Mouse (Mus musculus) intestine, embryonic 16.5 days (tissue): ENCODE data around the gene Atf6. TPM values are rescaled to one million over a fixed set of nuclear protein-coding genes. Genes with fewer than 3 reads are reported as not detected.

Source experiments
- ATAC-seq: fragments of 200-750 bp; cut with Nextera tagmentation; 2 replicates; pipeline ENCODE4 v1.8.0; 2017; ENCODE audit warnings: moderate TSS enrichment, moderate library complexity
- H3K27ac ChIP-seq: fragments of 300-500 bp; sonication (generic); 2 replicates; pipeline ENCODE4 v1.5.1; 2014; ENCODE audit warnings: mild to moderate bottlenecking, low read length
- H3K27me3 ChIP-seq: fragments of 300-500 bp; sonication (generic); replicated peaks from 2 replicates; pipeline ENCODE4 v1.6.1; 2014; ENCODE audit warnings: low read length, control low read depth, mixed read lengths; ENCODE audit not compliant: control insufficient read depth, insufficient read depth
- H3K36me3 ChIP-seq: fragments of 300-500 bp; sonication (generic); 2 replicates; pipeline ENCODE4 v1.6.1; 2014; ENCODE audit warnings: low read length, control low read depth; ENCODE audit not compliant: control insufficient read depth, insufficient read depth
- H3K4me1 ChIP-seq: fragments of 300-500 bp; sonication (generic); 2 replicates; pipeline ENCODE4 v1.6.1; 2014; ENCODE audit warnings: low read length, control low read depth, mixed read lengths; ENCODE audit not compliant: control insufficient read depth, insufficient read depth
- H3K4me2 ChIP-seq: fragments of 300-500 bp; sonication (generic); 2 replicates; pipeline ENCODE4 v1.6.1; 2014; ENCODE audit warnings: low read depth, low read length, control low read depth
- H3K4me3 ChIP-seq: fragments of 300-500 bp; sonication (generic); 2 replicates; pipeline ENCODE4 v1.5.1; 2014; ENCODE audit warnings: mild to moderate bottlenecking, low read length
- H3K9ac ChIP-seq: fragments of 300-500 bp; sonication (generic); 2 replicates; pipeline ENCODE4 v1.6.1; 2014; ENCODE audit warnings: low read depth, low read length
- H3K9me3 ChIP-seq: fragments of 300-500 bp; sonication (generic); 2 replicates; pipeline ENCODE4 v1.6.1; 2016; ENCODE audit warnings: low read length, control low read depth; ENCODE audit not compliant: control insufficient read depth
- WGBS: fragments of 180-500 bp; shearing (Covaris S2); extraction: QIAGEN DNeasy Blood & Tissue Kit; methylation state at CpG from one replicate; pipeline ENCODE4 v1.1.7; 2014; 5-methylcytosine and 5-hydroxymethylcytosine counted together
- polyA plus RNA-seq: library from polyadenylated mRNA; unstranded; fragments of >200 nt; fragmentation: Nextera tagmentation; extraction: Ambion mirVana; gene quantifications from 2 replicates; pipeline ENCODE4 v1.2.1, GENCODE M21; 2015

The Atf6 gene
- polyA plus RNA-seq, 1 experiment from 2014 or later, result 8.0 TPM

DNA sequence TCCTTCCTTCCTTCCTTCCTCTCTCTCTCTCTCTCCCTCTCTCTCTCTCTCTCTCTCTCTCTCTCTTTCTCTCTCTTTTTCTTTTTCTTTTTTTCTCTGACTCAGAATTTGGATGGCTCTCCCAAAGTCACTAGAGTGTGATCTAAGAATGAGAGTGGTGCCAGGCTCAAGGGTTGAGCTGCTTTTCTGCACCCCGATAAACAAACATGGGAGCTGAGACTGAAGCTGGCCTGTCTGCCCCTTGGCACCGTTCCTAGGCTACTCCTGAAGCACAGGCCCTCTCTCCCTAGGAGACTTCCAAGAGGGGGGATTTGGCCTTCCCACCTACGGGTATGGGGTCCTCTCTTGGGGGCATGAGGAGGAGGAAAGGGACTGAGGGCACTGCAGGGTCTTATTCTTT lies 168.8 kb downstream of the Atf6 start:
- Histone ChIP-seq H3K27me3 (no peaks in the 10 kb centered on the region), H3K4me3 (no peak overlapping the region), H3K9ac (no peak overlapping the region), H3K4me2 (no peak overlapping the region), H3K27ac (no peak overlapping the region), H3K4me1 (0 out of 2 replicates have a peak, but pooled peaks cover 2% of the 10 kb centered on the region), H3K9me3 (no peaks in the 10 kb centered on the region), H3K36me3 (no peaks in the 10 kb centered on the region)
- ATAC-seq, result no peak
- WGBS, result 78% methylated on average over 3 of the region's 3 CpGs

GRCm38 (mm10) chr1:170697771-170698356 lies 169.7 kb downstream of the Atf6 start:
- Histone ChIP-seq H3K4me2 (no peak overlapping the region), H3K9me3 (no peaks in the 10 kb centered on the region), H3K36me3 (no peaks in the 10 kb centered on the region), H3K9ac (no peak overlapping the region), H3K4me3 (no peak overlapping the region), H3K27me3 (no peaks in the 10 kb centered on the region), H3K27ac (no peak overlapping the region), H3K4me1 (0 out of 2 replicates have a peak, but pooled peaks cover 2% of the 10 kb centered on the region)
- WGBS, result 79% methylated on average over 7 of the region's 7 CpGs
- no peak for ATAC-seq

GRCm38 (mm10) chr1:170696996-170697395 lies 170.6 kb downstream of the Atf6 start:
- Histone ChIP-seq H3K4me2 (no peak overlapping the region), H3K4me1 (0 out of 2 replicates have a peak, but pooled peaks cover 2% of the 10 kb centered on the region), H3K4me3 (no peak overlapping the region), H3K27ac (no peak overlapping the region), H3K9ac (no peak overlapping the region), H3K36me3 (no peaks in the 10 kb centered on the region), H3K9me3 (no peaks in the 10 kb centered on the region), H3K27me3 (no peaks in the 10 kb centered on the region)
- 90% methylated on average over 8 of the region's 8 CpGs for WGBS
- no peak for ATAC-seq

DNA sequence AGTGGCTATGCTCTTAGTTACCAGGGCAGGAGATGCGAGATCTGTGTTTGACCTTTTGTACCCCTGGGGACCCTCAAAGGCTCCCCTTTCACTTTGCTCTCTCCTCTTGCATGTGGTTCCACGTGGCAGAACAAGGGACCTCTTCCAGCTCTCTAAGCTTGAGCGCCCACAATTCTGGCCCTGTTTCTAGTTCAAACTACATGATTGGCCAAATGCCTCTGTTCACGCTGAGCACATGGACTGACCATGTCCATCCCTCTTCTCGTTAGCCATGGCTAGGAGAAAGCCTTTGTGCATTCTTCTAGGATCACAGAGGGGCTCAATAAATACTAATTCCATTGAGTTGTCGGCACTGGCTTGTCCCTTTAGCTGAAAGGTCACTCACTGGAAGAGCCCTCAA lies 172.2 kb downstream of the Atf6 start:
- no peak overlapping the region for H3K9ac ChIP-seq
- no peaks in the 10 kb centered on the region for H3K9me3 ChIP-seq
- no peak overlapping the region for H3K4me3 ChIP-seq
- no peaks in the 10 kb centered on the region for H3K27me3 ChIP-seq
- ATAC-seq, result no peak
- no peaks in the 10 kb centered on the region for H3K36me3 ChIP-seq
- no peak overlapping the region for H3K4me2 ChIP-seq
- no peak overlapping the region for H3K27ac ChIP-seq
- 0 out of 2 replicates have a peak, but pooled peaks cover 2% of the 10 kb centered on the region for H3K4me1 ChIP-seq
- 70% methylated on average over 6 of the region's 6 CpGs for WGBS

DNA sequence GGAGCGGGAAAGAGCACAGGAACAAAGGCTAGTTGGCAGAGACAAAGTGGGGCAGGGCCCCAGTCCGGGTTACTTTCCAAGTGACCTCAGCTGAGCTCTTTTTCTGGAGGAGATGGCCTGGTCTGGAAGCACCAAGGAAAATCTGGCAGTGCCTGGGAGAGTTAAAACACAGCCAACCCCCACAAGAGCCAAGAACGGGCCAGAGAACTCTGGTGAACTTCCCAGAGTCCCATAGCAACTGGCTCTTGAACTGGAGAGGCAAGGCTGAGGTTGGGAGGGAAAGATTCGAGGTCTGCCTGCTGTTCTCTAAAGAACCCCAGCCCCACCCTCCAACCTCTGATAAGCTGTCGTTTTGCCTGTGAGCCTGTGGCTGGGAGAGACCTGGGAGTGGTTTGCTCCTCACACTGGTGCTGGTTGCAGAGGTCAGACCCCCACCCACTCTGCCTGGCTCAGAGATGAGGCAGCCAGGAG lies 172.7 kb downstream of the Atf6 start:
- H3K9me3 ChIP-seq, result no peaks in the 10 kb centered on the region
- H3K36me3 ChIP-seq, result no peaks in the 10 kb centered on the region
- H3K4me3 ChIP-seq, result no peak overlapping the region
- H3K27ac ChIP-seq, result no peak overlapping the region
- no peaks in the 10 kb centered on the region for H3K27me3 ChIP-seq
- H3K4me2 ChIP-seq, result no peak overlapping the region
- 0 out of 2 replicates have a peak, but pooled peaks cover 2% of the 10 kb centered on the region for H3K4me1 ChIP-seq
- WGBS, result 43% methylated on average over 5 of the region's 5 CpGs
- ATAC-seq, result peak; percentile 71
- H3K9ac ChIP-seq, result no peak overlapping the region

DNA sequence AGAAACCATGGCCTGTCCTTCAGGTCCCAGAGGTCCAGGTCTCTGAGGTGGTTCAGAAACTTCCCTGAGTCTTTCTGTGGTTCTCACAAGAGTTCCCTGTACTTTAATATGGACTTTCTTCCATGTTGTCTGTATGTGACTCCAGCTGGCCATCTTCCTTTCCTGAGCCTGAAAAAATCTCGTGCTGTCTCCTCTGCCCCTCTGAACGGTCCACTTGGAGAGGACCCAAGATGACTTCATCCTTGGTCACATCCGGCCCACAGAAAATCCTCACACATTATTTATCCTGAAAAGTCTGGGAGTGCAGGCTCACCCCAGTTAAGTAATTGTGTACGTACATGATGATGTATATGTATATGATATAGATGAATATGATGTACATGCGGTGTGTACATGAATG lies 176.3 kb downstream of the Atf6 start:
- no peak; the same call in 1 of the 2 replicates for ATAC-seq
- H3K36me3 ChIP-seq, result no peaks in the 10 kb centered on the region
- H3K9ac ChIP-seq, result no peak overlapping the region
- 77% methylated on average over 5 of the region's 5 CpGs for WGBS
- H3K27me3 ChIP-seq, result no peaks in the 10 kb centered on the region
- H3K4me2 ChIP-seq, result no peak overlapping the region
- 0 out of 2 replicates have a peak, but pooled peaks cover 2% of the 10 kb centered on the region for H3K4me1 ChIP-seq
- H3K9me3 ChIP-seq, result no peaks in the 10 kb centered on the region
- no peak overlapping the region for H3K27ac ChIP-seq
- no peak overlapping the region for H3K4me3 ChIP-seq

GRCm38 (mm10) chr1:170689773-170690172 lies 177.8 kb downstream of the Atf6 start:
- H3K4me2 ChIP-seq, result no peak overlapping the region
- no peaks in the 10 kb centered on the region for H3K36me3 ChIP-seq
- H3K4me3 ChIP-seq, result no peak overlapping the region
- ATAC-seq, result no peak
- no peak overlapping the region for H3K9ac ChIP-seq
- 0 out of 2 replicates have a peak, but pooled peaks cover 1% of the 10 kb centered on the region for H3K4me1 ChIP-seq
- H3K27ac ChIP-seq, result no peak overlapping the region
- 88% methylated on average over 8 of the region's 8 CpGs for WGBS
- no peaks in the 10 kb centered on the region for H3K27me3 ChIP-seq
- no peaks in the 10 kb centered on the region for H3K9me3 ChIP-seq

DNA sequence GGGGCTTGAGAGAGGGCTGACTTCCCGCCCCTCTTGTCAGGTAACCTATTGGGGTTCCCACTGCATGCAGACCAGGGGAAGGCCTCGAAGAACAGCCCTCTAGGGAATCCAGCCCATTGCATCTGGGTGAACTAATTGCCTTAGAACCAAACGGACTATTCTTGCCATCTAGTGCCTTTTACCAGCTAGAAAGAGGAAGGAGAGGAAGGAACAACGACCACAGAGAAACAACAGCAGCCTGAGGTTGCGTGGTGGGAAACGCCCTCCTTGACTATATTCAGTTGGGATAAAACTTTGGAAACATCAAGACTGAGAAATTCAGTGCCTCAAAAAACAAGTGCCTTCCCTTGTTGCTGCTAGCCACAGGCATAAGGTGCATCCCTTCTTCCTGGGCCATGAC lies 183.7 kb downstream of the Atf6 start:
- Histone ChIP-seq H3K9me3 (no peaks in the 10 kb centered on the region), H3K27me3 (no peaks in the 10 kb centered on the region), H3K9ac (no peak overlapping the region), H3K4me1 (no peaks in the 10 kb centered on the region), H3K27ac (no peak overlapping the region), H3K4me3 (no peak overlapping the region), H3K36me3 (no peaks in the 10 kb centered on the region), H3K4me2 (no peak overlapping the region)
- no peak for ATAC-seq
- WGBS, result 79% methylated on average over 6 of the region's 6 CpGs

GRCm38 (mm10) chr1:170679624-170680023 lies 187.9 kb downstream of the Atf6 start:
- ATAC-seq, result no peak
- H3K27ac ChIP-seq, result no peak overlapping the region
- 76% methylated on average over 2 of the region's 2 CpGs for WGBS

DNA sequence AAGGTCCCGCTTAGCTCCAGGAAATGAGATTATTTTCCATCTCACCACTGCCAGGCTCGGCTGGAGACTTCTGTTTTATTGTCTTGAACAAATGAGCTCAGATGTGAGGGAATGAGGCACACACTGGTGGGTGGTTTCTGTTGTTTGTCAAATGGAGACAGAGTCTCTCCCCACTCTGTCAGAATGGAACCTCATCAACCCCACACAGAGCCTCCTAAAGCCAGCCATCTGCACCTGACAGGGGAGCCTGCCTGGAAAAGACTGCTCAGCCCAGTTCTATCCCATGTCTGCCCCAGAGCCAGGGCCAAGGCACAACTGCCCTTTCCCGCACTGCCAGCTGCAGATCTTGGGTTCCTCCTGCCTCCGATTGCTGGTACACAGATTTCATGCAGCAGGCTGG lies 188.7 kb downstream of the Atf6 start:
- no peak for ATAC-seq
- H3K4me2 ChIP-seq, result no peak overlapping the region
- 68% methylated on average over 4 of the region's 4 CpGs for WGBS
- H3K4me1 ChIP-seq, result no peaks in the 10 kb centered on the region
- no peaks in the 10 kb centered on the region for H3K36me3 ChIP-seq
- H3K9me3 ChIP-seq, result no peaks in the 10 kb centered on the region
- H3K4me3 ChIP-seq, result no peak overlapping the region
- no peak overlapping the region for H3K27ac ChIP-seq
- no peak overlapping the region for H3K9ac ChIP-seq
- H3K27me3 ChIP-seq, result no peaks in the 10 kb centered on the region

More at GRCm38 (mm10) chr1:170679624-170680023, 187.9 kb downstream of the Atf6 start:
- H3K27me3 ChIP-seq, result no peaks in the 10 kb centered on the region
- H3K4me2 ChIP-seq, result no peak overlapping the region
- H3K36me3 ChIP-seq, result no peaks in the 10 kb centered on the region
- no peak overlapping the region for H3K9ac ChIP-seq
- no peak overlapping the region for H3K4me3 ChIP-seq
- no peaks in the 10 kb centered on the region for H3K9me3 ChIP-seq
- H3K4me1 ChIP-seq, result no peaks in the 10 kb centered on the region
